Mouse (Mus musculus) NIH3T3 (cell line): ENCODE measurements around the gene Timp3.

Experiments used
- DNase-seq: peaks from one replicate; pipeline ENCODE4 v3.0.0-alpha.2; 2012; ENCODE audit warnings: low read depth

Timp3 gene

DNA sequence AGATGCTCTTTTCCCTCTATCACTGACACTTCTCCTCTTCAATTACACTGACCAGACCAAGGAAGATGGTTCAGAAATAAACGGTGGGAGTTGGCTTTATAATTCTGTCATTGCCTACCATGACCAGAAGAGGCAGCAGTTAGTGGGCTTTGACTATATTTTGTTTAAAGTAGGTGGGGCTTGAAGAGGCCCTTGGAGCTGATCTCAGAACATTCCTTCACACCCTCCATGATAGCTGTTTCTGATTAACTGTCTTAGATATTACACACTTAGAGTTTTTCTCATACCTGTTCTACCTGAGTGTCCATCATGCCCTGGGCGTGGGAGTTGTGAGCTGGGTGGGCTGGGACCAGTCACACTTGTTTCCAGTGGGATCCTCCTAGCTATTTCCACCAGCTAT lies 28.5 kb downstream of the Timp3 start:
- peak; percentile 63 for DNase-seq

DNA sequence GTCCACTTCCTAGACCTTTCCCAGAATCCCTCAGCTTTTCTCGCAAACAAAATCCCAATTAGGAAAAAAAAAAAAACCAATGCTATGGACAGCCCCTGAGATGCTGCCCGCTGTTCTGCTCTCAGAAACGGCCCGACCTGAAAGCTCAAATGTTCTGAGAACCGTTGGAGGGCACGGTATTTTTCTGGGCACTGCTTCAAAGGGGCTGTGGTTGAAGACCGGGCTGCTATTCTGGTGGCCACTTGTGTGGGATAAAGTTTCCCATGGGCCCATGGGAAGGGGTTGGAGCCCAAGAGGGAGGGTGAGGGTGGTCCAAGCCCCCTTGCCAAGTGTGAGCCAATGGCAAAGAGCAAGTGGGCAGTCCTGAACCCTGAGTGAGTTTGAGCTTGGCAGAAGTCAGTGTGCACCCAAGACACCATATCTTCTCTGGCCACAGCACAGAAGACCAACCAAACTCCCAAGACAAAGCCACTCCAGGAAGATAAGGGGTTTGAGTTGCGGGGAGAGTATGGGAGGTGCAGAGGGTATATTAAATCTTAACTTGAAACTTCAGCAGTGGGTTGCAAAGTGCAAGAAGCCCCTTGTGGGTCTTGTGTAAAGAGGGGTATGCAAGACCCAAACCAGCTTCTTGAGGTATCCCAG lies 29.2 kb downstream of the Timp3 start:
- no peak for DNase-seq

DNA sequence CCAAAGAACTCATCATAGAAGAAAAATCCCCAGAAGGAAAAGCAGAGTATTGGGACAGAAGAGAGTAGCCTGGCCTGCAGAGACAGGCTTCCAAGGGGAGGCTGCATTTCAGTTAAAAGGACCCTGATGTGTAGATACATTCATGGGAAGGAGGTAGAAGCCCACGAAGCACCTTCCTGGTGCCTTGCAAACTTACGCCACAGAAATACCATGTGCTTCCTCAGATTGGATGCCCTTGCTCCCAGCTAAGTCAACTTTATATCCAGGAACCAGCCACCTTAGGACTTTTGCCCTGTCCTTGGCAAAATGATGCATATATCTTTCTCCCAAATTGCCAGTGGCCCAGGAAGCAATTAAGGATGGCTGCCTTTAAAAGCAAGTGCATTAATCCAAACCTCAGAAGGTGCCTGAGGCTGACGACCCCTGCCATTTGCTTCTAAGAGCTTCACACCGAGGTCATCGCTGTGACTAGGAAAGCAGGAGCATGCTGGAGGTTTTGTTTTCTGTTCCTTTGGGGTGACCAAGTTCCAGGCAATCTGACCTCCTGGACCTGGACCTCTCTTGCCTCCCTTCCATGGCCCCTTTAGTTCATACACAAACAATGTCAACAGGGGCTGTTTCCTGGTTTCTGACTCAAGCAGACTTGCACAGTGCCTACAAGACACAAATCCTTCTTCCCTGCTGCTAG lies 31.0 kb downstream of the Timp3 start:
- no peak for DNase-seq

DNA sequence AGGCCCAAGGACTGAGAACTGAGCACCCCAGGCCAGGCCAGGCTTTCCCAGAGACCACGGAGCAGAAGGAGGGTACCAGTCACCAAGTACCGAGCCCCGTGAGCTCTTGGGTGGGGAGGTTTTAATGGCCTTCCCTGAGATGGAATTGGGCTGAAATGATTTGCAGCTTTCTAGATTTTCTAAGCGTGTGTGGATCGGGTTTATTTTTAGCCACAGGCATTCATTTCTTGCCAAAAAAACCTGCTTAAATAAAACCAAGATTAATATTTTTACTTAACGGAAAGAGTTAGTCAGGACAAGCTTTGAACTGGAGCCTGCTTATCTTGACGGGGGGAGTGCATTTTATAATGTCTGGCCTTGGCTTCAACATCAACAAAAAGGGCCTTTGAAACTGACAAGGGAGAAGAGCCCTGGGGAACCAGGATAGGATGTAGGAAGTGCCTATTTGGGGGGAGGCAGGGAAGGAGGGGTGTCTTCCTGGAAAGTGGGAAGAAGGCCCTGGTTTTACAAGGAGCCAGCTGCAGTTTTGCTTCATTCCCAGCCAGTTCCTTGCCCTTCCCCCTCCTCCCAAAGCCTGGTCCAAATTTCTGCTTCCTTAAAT lies 31.6 kb downstream of the Timp3 start:
- DNase-seq, result peak; percentile 84

DNA sequence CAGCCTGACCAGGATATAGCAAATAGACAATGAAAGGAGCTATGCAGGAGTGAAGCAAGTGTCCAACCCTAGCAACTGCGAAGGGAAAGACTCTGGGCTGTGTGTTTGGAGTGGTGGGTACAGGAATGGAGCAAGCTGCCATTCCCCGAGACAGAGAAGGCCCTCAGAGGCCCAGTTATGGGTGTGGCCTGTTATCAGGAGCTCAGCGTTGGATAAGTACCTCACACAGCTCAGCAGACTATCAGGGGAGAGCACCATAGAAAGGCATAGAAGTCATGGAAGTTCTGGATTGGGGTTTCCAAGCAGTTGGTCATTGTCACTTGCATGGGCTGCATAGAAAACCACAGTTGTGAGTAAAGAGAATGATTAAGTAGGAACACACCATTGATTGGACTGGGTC lies 32.8 kb downstream of the Timp3 start:
- DNase-seq, result no peak

DNA sequence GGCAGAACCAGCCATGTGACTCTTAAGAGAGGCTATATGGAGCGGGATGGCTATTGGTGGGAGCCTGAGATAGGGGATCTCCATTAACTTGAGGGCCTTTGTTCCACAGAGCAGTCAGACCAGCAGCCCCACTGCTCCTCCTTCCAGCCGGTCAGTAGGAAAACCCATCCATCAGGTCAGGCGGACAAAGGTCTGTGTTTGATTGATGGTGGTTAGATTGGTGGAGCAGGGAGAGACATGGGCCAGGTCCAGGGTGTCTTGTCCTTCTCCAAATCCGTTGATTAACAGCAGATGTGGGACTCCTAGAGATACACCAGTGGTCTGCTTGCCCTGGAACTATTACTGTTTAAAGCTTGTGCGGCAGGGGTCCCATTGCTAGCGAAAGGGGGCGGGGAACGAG lies 34.4 kb downstream of the Timp3 start:
- peak; percentile 64 for DNase-seq

DNA sequence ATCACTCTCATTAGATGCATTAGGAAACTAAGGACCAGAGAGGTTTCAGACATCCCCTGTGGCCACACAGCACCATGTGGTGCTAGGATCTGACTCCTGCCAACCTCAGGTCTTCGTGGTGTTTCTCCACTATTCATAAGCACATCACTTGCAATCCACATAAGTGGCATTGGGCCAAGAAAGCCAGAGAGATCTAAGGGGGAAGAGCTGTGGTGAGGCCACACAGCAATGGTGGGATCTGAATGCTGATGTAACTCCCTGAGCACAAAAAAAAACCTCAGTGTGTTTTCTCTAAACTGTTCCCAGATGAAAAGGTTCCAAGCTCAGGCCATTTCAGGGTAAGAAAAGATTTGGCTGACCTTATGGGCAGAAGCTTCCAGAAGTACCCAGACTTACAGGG lies 36.3 kb downstream of the Timp3 start:
- DNase-seq, result peak; percentile 80

DNA sequence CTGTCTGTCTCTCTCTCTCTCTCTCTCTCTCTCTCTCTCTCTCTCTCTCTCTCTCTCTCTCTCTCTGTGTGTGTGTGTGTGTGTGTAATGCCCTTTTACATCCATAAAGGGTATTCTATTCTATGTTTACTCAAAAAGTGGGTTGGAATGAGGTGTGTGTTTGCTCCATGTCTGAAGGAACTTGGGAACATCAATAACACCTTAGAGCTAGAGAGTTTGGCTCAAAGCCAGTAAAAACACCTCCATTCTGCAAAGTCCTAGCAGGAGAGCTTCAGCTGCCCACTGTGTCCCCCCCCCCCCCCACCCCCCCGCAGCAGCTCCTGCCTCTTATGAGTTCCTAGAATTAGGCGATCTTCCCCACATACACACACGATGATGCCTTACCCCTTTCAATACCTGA lies 37.1 kb downstream of the Timp3 start:
- no peak for DNase-seq

DNA sequence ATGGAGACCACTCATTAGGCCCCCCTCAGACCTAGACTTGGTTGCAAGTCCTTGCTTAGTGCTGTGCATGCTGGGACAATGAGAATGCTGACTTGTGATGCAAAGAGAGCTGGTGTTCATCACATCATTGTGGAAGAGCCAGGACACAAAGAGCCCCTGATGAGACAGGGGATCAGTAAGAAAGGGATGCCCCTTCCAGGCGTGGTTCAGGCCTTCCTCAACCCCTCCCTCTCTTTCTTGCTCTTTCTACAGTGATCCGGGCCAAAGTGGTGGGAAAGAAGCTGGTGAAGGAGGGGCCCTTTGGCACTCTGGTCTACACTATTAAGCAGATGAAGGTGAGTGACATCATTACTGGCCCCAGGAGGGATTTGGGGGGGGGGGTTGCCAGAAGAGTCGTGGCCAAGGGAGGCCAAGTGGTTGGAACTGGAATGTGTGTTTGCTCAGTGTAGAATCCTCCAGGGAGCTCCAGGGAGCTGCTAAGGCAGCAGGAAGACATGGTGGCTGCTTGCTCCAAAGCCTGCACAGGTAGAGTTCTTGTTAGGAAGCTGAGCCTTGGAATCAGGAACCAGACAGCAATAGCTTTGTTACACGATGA lies 38.0 kb downstream of the Timp3 start:
- peak; percentile 71 for DNase-seq

DNA sequence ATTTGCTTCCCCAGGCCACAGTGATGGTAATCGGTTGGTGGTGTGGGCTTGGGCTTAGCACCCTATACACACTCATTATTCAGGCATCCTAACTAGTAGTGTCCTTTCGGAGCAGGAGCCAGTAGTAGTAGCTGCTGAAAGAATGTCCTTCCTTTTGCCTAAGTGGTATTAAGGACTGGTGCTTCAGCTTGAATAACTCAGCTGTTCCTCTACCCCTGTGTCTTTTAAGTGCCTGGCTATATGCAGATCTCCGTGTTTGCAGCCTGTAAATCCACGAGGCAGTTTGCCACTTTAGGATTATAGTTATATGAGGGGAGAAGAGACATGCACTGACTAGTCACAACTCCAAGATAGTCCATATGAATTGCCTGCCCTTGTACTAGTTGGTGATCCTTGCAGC lies 38.9 kb downstream of the Timp3 start:
- no peak for DNase-seq

DNA sequence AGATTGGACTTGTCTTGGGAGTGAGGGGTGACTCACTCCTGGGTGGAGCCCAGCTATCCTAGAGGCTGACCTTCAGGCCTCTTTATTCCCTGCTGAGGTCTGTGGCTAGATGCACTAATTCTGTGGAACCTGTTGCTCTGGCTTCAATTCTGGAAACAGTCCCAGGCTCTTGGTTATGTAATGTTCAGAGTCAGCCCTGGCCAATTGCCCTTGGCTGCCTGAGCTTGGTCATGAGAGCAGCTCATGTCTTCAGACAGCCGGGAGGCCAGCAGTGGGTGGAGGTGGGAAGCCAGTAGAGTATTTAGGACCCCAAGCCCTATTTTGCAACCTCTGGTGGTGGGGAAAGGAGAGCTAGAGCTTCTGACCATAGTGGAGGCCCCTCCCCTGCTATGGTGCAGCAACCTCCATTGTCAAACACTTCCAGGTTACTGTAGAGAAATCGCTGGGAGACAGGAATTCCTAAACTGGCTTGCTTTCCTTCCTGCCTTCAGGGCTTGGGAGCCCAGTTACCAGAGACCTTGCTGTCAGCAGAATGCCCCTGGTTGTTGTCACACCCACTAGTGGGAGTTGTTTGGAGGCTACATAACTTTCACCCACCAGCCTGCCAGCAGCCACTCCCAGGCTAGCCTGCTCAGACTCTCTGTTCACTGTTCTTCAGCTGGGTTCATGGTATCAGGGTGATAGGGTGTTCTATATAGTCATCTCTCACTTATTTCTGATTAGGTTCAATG lies 39.6 kb downstream of the Timp3 start:
- peak; percentile 100 for DNase-seq

DNA sequence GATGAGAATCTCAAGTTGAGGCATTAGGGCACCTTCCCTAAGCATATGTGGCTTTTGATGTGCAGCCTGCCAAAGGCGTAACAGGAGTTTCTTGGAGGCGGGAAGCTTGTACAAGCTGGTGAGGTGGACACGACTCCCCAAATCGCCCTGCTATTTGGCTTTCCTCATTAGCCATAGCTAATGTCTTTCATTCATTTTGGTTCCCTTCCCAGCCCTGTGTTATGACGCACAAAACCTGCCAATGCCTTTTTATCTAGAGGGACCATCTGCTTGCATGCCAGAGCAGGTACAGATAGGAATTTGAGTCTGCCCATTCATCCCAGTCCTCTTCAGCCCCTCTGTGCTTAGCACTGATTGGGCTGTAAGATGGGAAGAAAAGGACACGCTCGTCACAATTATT lies 40.2 kb downstream of the Timp3 start:
- DNase-seq, result no peak

DNA sequence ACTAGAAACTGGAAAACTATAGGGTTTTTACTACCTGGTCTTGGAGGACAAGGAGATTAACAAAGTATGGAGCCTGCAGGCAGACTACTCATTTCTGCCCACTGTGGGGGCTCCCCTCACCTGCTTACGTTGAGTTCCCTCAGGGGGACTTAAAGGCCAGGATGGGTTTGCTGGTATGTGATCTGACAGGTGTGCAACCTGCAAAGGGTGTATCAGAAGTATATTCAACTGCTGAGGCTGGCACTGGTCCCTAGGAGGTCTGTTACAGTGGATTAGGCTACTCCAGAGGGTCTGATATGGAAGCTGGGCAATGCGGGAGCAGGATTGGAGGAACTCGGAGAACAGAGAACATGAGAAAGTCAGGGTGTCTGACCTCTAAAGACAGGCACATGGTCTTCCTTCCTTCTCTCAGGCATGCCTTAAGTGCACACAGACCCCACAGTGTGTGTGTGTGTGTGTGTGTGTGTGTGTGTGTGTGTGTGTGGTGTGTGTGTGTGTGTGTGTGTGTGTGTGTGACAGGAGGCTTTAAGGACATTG lies 40.9 kb downstream of the Timp3 start:
- DNase-seq, result no peak

DNA sequence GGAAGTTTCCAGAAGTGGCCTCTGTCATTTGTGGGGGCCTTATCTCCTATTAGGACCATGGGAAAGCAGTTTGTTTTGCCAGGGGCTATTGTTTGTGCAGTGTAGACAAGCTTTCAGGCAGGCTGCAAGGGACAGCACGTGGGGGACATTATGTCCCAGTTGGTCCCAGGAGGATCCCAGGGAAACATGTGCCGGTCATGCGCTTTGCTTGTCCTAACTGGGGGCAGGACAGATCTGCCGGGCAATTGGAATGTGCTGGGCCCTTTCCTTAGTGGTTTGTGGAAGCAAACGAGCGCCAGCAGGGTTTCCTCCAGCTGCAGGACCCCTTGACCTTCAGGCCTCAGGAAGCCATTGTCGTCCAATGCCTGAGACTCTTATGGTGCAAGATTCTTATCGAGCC lies 41.4 kb downstream of the Timp3 start:
- DNase-seq, result no peak

DNA sequence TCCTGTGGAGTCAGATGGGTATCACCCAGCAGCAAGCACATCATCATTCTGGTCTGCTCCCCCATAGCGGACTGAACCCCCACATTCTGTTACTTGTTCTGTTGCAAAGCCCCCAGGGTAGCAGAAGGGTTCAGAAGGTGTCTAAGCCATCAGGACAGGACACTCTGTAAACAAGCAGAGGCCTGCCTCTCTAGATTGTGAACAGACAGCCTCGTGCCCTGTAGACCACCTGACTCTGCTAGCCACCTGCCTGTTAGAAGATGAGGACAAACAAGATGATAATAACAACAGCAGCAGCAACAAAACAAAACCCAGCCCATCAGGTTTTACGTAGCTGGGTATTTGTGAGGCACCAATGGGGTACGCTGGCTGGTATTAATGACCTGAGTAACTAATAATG lies 42.0 kb downstream of the Timp3 start:
- no peak for DNase-seq

DNA sequence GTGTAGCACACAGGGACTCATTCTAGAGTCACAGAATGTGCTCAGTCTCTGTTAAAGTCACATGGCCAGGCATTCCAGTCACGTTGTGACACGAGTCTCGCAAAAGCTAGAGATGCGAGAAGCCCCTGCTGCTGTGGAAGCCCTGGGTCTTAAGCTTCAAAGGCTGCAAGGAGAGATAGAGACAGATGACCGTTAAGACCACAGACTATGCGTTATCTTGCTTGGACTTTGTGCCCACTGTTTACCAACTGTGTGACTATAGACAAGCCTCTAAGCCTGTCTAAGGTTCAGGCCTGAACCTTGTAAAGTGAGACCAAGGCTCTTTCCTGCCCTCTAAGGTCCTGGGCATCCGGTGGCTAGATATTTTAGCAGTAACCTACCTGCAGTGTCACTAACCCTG lies 42.5 kb downstream of the Timp3 start:
- DNase-seq, result no peak

DNA sequence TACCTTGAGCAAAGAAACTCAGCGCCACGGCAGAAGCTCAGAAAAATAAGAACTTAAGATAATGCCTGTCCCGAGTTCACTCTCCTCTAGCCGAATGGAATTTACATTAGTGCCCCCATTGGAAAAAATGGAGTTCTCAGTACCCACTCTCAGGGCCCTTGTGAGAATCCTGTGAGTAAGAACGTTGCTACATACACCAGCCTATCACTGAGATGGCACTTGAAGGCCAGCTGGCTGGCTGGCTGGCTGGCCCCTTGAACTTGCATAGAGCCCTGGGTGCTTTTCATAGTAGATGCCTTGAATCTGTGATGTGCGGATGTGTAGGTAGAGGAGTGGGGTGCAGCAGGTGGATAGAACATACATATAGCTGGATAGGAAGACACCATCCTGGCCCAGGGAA lies 43.2 kb downstream of the Timp3 start:
- DNase-seq, result no peak

DNA sequence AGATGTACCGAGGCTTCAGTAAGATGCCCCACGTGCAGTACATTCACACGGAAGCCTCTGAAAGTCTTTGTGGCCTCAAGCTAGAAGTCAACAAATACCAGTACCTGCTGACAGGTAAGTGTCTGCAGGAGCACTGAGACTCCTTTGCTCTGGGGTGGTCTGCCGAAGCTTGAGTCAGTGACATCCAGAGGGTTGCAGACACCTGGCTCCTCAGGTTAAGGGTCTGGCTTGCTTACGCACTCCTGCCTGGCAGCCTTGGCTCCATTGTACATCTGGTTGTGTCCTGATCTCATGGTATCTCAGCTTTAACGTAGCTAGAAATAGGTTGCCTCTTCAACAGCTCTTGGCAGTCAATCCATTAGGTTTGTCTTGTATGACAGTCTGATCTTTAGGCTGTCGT lies 43.8 kb downstream of the Timp3 start:
- DNase-seq, result no peak

DNA sequence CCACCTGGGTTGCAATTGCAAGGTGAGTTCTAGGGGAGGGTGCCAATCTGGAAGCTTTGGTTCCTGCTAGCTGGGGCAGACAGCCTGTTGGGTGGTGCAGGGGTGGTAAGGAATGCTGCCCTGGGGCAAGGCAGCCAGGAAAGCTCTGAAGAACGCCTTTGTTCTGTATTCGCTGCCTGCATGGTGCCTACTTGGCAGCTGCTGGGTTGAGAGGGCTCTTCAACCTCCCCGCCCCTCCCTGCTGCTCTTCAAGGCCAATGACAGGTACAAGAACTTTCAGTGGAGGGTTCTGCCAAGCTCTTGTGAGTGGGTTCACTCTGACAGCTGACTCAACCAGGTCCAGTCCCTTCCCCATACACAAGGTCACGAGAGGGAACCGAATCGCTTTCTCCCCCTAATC lies 44.5 kb downstream of the Timp3 start:
- no peak for DNase-seq

DNA sequence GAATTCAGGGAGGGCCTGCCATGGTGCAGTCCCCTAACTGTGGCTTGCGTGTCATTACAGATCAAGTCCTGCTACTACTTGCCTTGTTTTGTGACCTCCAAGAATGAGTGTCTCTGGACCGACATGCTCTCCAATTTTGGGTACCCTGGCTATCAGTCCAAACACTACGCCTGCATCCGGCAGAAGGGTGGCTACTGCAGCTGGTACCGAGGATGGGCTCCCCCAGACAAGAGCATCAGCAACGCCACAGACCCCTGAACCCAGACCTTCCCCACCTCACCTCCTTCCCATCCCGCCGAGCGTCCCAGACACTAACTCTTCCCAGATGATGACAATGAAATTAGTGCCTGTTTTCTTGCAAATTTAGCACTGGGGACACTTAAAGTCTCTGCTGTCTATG lies 45.5 kb downstream of the Timp3 start:
- DNase-seq, result no peak

DNA sequence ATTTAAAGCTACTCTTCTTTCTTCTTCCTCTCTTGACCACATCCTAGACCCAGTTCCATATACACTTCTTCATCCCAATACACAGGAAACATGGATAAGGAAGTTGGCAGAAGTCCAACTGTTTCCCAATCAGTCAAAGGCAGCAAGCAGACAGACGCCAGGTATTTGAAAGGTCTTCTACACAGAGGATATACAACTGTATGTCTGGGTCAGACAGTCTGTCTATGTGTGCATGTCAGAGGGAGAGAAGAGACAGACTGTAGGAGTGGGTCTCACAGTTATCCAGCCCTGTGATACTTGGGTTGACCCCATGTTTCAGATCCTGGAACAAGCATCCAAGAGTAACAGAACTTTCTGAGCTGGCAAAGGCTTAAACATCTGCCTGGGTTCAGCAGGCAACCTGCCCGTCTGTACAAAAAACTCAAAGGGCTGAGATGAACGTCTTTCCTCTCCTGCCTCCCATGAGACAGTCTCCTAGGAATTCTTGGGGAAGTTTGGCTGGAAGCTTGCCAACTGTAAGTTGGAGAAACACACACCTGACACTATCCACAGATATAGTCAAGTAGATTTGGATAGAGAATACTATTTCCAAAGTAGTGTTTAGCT lies 46.2 kb downstream of the Timp3 start:
- peak; percentile 68 for DNase-seq

DNA sequence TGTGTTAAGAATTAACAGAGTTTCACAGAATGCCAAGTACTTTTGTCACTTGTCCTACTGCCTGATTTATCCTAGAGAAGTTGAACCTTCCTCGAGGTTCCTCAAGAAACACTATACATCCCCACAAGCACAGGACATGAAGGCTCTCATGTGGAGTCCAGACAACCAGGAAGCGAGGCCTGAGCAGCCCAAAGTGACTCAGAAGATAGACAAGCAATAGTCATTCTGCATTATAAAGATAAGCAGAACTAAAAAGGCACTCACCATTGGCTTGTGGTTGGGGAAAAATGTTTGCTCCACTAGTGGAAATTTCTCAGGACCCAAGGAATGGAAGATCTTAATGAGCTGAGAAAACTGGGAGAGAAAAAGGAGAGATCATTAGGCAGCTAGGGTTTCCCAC lies 51.1 kb downstream of the Timp3 start:
- DNase-seq, result no peak
